Mouse (Mus musculus) CH12.LX (cell line): ENCODE results near the gene Gm20388. TPM values are rescaled to one million over a fixed set of nuclear protein-coding genes. Genes with fewer than 3 reads are reported as not detected.

ENCODE experiments used
- DNase-seq: peaks from one replicate; pipeline ENCODE4 v3.0.0-alpha.2; 2013; ENCODE audit errors: extremely low read depth
- H3K27ac ChIP-seq: 2 replicates; pipeline ENCODE4 v1.5.1; 2012; ENCODE audit warnings: low read depth, mild to moderate bottlenecking, control low read depth, moderate library complexity; ENCODE audit not compliant: insufficient read depth
- H3K27me3 ChIP-seq: replicated peaks from 2 replicates; pipeline ENCODE3; 2012; ENCODE audit warnings: inconsistent platforms
- H3K36me3 ChIP-seq, 2 experiments: replicated peaks in 1 of 2; 2 replicates each; pipeline versions ENCODE3 to v1.6.1; 2012; ENCODE audit warnings: inconsistent platforms in 1 of 2, low read length in 1 of 2, mild to moderate bottlenecking in 1 of 2, mixed read lengths in 1 of 2, moderate library complexity in 1 of 2; ENCODE audit not compliant: control insufficient read depth in 1 of 2, insufficient read depth in 1 of 2
- H3K4me1 ChIP-seq, 2 experiments: 2 replicates each; pipeline ENCODE4 v1.6.1; 2012; ENCODE audit warnings: inconsistent platforms in 1 of 2, moderate library complexity in 1 of 2; ENCODE audit not compliant: insufficient read depth in 2 of 2, control insufficient read depth in 1 of 2
- H3K4me2 ChIP-seq: 2 replicates; pipeline ENCODE4 v1.6.1; 2012; ENCODE audit warnings: low read depth, mild to moderate bottlenecking, control low read depth; ENCODE audit not compliant: poor library complexity, insufficient read depth, severe bottlenecking
- H3K4me3 ChIP-seq, 3 experiments: fragments of 150-350 bp in 1 of 3; sonication (generic) in 1 of 3; replicated peaks in 1 of 3; 2 replicates each; pipeline versions ENCODE3 to v1.5.1; 2011 to 2012; ENCODE audit warnings: low read depth in 2 of 3, low read length in 2 of 3, mild to moderate bottlenecking in 2 of 3, moderate library complexity in 2 of 3, control low read depth in 1 of 3, improper control_type of control experiment in 1 of 3, inconsistent platforms in 1 of 3, mixed read lengths in 1 of 3; ENCODE audit not compliant: poor library complexity in 1 of 3
- H3K79me2 ChIP-seq: replicated peaks from 2 replicates; pipeline ENCODE4 v1.6.1; 2012; ENCODE audit warnings: mild to moderate bottlenecking, moderate library complexity; ENCODE audit not compliant: control insufficient read depth, poor library complexity, insufficient read depth, severe bottlenecking; ENCODE audit errors: extremely low read depth
- H3K9ac ChIP-seq: 2 replicates; pipeline ENCODE4 v1.6.1; 2012; ENCODE audit warnings: low read depth, mild to moderate bottlenecking, control low read depth, moderate library complexity; ENCODE audit not compliant: insufficient read depth
- H3K9me3 ChIP-seq: replicated peaks from 2 replicates; pipeline ENCODE3; 2012; ENCODE audit warnings: low read length, inconsistent platforms, mixed read lengths
- CHD1 ChIP-seq: IDR thresholded peaks from 2 replicates; pipeline ENCODE4 v1.6.1; 2012; ENCODE audit warnings: low read depth, low read length, improper control_type of control experiment, inconsistent platforms
- CTCF ChIP-seq, 2 experiments: IDR thresholded peaks in 1 of 2; conservative IDR thresholded peaks in 1 of 2; 2 replicates each; pipeline ENCODE4 v1.5.1; 2011 to 2012; ENCODE audit warnings: low read depth in 2 of 2, low read length in 2 of 2, improper control_type of control experiment in 1 of 2, inconsistent platforms in 1 of 2, mild to moderate bottlenecking in 1 of 2, moderate library complexity in 1 of 2
- ETS1 ChIP-seq: conservative IDR thresholded peaks from 2 replicates; pipeline ENCODE4 v1.6.1; 2012; ENCODE audit warnings: low read depth, mild to moderate bottlenecking, inconsistent platforms, low read length, improper control_type of control experiment, moderate library complexity
- GABPA ChIP-seq: IDR thresholded peaks from 2 replicates; pipeline ENCODE4 v1.6.1; 2012; ENCODE audit warnings: low read depth, low read length, improper control_type of control experiment, inconsistent platforms; ENCODE audit not compliant: insufficient replicate concordance
- HCFC1 ChIP-seq: IDR thresholded peaks from 2 replicates; pipeline ENCODE4 v1.6.1; 2012; ENCODE audit warnings: low read depth, mild to moderate bottlenecking, inconsistent platforms, low read length, improper control_type of control experiment
- IRF4 ChIP-seq: IDR thresholded peaks from 2 replicates; pipeline ENCODE4 v1.6.1; 2014; ENCODE audit warnings: low read depth, mild to moderate bottlenecking, inconsistent platforms, low read length, improper control_type of control experiment
- JUND ChIP-seq: conservative IDR thresholded peaks from 2 replicates; pipeline ENCODE4 v1.6.1; 2011; ENCODE audit warnings: low read depth, low read length, improper control_type of control experiment
- KAT2A ChIP-seq: IDR thresholded peaks from 2 replicates; pipeline ENCODE4 v1.6.1; 2012; ENCODE audit warnings: low read length, improper control_type of control experiment, inconsistent platforms; ENCODE audit not compliant: insufficient replicate concordance
- MAX ChIP-seq: IDR thresholded peaks from 2 replicates; pipeline ENCODE4 v1.6.1; 2011; ENCODE audit warnings: low read length, improper control_type of control experiment
- MYC ChIP-seq: IDR thresholded peaks from 2 replicates; pipeline ENCODE4 v1.6.1; 2011; ENCODE audit warnings: low read depth, mild to moderate bottlenecking, improper control_type of control experiment, low read length
- NRF1 ChIP-seq: IDR thresholded peaks from 2 replicates; pipeline ENCODE4 v1.6.1; 2014; ENCODE audit warnings: low read depth, mild to moderate bottlenecking, inconsistent platforms, low read length, improper control_type of control experiment, moderate library complexity
- PAX5 ChIP-seq: IDR thresholded peaks from 2 replicates; pipeline ENCODE4 v1.6.1; 2012; ENCODE audit warnings: low read length, inconsistent platforms, mixed read lengths
- POLR2AphosphoS2 ChIP-seq: IDR thresholded peaks from 2 replicates; pipeline ENCODE4 v1.6.1; 2011; ENCODE audit warnings: low read depth, low read length, improper control_type of control experiment
- RCOR1 ChIP-seq: conservative IDR thresholded peaks from 2 replicates; pipeline ENCODE4 v1.6.1; 2012; ENCODE audit warnings: low read depth, mild to moderate bottlenecking, inconsistent platforms, low read length, improper control_type of control experiment
- SIN3A ChIP-seq: IDR thresholded peaks from 2 replicates; pipeline ENCODE4 v1.6.1; 2012; ENCODE audit warnings: low read length, improper control_type of control experiment, inconsistent platforms
- TBP ChIP-seq: conservative IDR thresholded peaks from 2 replicates; pipeline ENCODE4 v1.6.1; 2011; ENCODE audit warnings: low read depth, low read length, improper control_type of control experiment
- TCF12 ChIP-seq: IDR thresholded peaks from 2 replicates; pipeline ENCODE4 v1.6.1; 2014; ENCODE audit warnings: low read depth, mild to moderate bottlenecking, inconsistent platforms, low read length, improper control_type of control experiment
- USF1 ChIP-seq: IDR thresholded peaks from 2 replicates; pipeline ENCODE4 v1.6.1; 2014; ENCODE audit warnings: low read depth, mild to moderate bottlenecking, inconsistent platforms, low read length, improper control_type of control experiment
- USF2 ChIP-seq: conservative IDR thresholded peaks from 2 replicates; pipeline ENCODE4 v1.6.1; 2011; ENCODE audit warnings: low read depth, low read length, improper control_type of control experiment
- ZC3H11A ChIP-seq: IDR thresholded peaks from 2 replicates; pipeline ENCODE4 v1.6.1; 2012; ENCODE audit warnings: low read depth, mild to moderate bottlenecking, inconsistent platforms, low read length, improper control_type of control experiment
- ZKSCAN1 ChIP-seq: IDR thresholded peaks from 2 replicates; pipeline ENCODE4 v1.6.1; 2012; ENCODE audit warnings: low read depth, inconsistent platforms, low read length, improper control_type of control experiment, borderline replicate concordance
- ZMIZ1 ChIP-seq: IDR thresholded peaks from 2 replicates; pipeline ENCODE4 v1.6.1; 2012; ENCODE audit warnings: low read depth, mild to moderate bottlenecking, inconsistent platforms, low read length, improper control_type of control experiment
- dilution Hi-C: fragments of 300-500 bp; cut with MboI; formaldehyde crosslinking; loops from 2 replicates; pipeline ENCODE4 v1.14.3; 2020; ENCODE audit warnings: low sequenced_read_pairs; ENCODE audit not compliant: extremely low pct_unique_long_range_greater_than_20kb, extremely low pct_ligation_motif_present
- in situ Hi-C: fragments of 300-500 bp; cut with MboI; formaldehyde crosslinking; loops from 3 replicates; pipeline ENCODE4 v1.14.3; 2019; ENCODE audit warnings: low sequenced_read_pairs, low pct_ligation_motif_present, low pct_unique_long_range_greater_than_20kb, mixed read lengths
- polyA plus RNA-seq: library from polyadenylated mRNA; unstranded; fragments of >175 nt; gene quantifications from 2 replicates; pipeline ENCODE4 v1.2.1, GENCODE M21; 2012; ENCODE audit warnings: low read depth; ENCODE audit not compliant: insufficient read length
- total RNA-seq, 2 experiments: library from RNA; depleted of rRNA; stranded (reverse); fragments of 300-350 nt in 1 of 2; fragments of >200 nt in 1 of 2; gene quantifications; 2 replicates each; pipeline ENCODE4 v1.2.3; 2012 to 2014

Gene Gm20388
- total and polyA plus RNA-seq, 3 experiments, result 14.8 to 26.3 (median 22.2) TPM

DNA sequence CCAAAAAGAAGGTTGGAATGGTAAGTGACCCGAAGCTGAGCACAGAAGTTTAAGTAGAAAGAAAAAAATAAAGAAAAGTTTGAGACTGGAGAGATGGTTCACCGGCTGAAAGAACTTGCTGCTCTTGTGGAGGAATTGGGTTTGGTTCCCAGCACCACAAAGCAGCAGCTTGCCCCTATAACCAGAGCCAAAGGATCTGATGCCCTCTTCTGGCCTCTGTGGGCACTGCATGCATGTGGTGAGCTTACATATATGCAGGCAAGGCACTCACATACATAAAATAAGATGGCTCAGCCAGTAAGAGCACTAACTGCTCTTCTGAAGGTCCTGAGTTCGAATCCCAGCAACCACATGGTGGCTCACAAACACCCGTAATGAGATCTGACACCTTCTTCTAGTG is 3429.4 kb downstream of the Gm20388 start:
- DNase-seq, result no peak
- peaks cover 7% of the 10 kb centered on the region for H3K27me3 ChIP-seq
- no peak overlapping the region for H3K4me2 ChIP-seq
- H3K27ac ChIP-seq, result no peak overlapping the region
- dilution Hi-C loops, result no loop called here
- peak; percentile 13 to 23; a peak in 1 of 4 replicates for TF ChIP-seq CTCF (conservative IDR thresholded peaks at IDR 0.05 in 1 of 2, IDR thresholded peaks at IDR 0.05 in 1 of 2; ENCODE audit: low read depth in 2 of 2, low read length in 2 of 2)
- no peak for TF ChIP-seq PAX5
- H3K9me3 ChIP-seq, result peaks cover 2% of the 10 kb centered on the region
- H3K4me1 ChIP-seq, result peaks cover 7 to 30% of the 10 kb centered on the region in 2 experiments
- no peak overlapping the region for H3K9ac ChIP-seq
- H3K79me2 ChIP-seq, result no peaks in the 10 kb centered on the region
- H3K36me3 ChIP-seq, result no peaks in the 10 kb centered on the region
- in situ Hi-C loops, result no loop called here
- H3K4me3 ChIP-seq, result no peak overlapping the region

- Histone ChIP-seq H3K27ac (no peak overlapping the region), H3K4me2 (no peak overlapping the region), H3K27me3 (peaks cover 2% of the 10 kb centered on the region)
- no peak for DNase-seq
- in situ Hi-C loops, result no loop called here
- TF ChIP-seq IRF4 (no peak), TCF12 (no peak), HCFC1 (no peak), MYC (no peak), SIN3A (no peak), GABPA (no peak), ZMIZ1 (no peak), TBP (no peak), ZKSCAN1 (no peak), CHD1 (no peak), RCOR1 (no peak), POLR2AphosphoS2 (no peak), ZC3H11A (no peak), KAT2A (no peak), USF1 (no peak), ETS1 (no peak), MAX (no peak), NRF1 (no peak), JUND (no peak), USF2 (no peak)
- TF ChIP-seq, all 38 proteins: peak for 0
- Histone ChIP-seq H3K79me2 (no peaks in the 10 kb centered on the region), H3K36me3 (no peaks in the 10 kb centered on the region), H3K4me1 (peaks cover 10 to 40% of the 10 kb centered on the region in 2 experiments), H3K9ac (no peak overlapping the region), H3K9me3 (peaks cover 2% of the 10 kb centered on the region), H3K4me3 (no peak overlapping the region)
- dilution Hi-C loops, result no loop called here
Observed at GRCm38 (mm10) chr8:123341040-123342015, 3430.7 kb downstream of the Gm20388 start.
